19 mouse cellular contexts compared by ENCODE assay signal in the genomic region with DNA sequence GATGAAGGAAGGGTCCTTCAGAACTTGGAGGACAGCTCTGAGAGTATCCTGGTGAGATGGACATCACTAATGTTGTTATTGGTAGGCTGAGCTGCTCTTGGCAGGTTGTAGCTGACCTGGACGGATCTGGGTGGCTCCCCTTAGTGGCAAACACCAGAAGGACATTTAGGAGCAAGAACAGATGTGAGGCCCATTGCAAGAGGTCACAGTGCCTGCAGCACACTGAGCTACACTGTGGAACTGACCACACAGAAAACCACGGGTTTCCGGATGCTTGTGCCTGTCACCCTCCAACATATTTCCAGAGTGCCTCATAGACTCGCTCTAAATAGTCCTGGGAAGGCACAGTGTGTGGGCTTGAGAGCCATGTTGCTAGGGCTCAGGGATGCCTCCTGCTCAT. TPM values are rescaled to one million over a fixed set of nuclear protein-coding genes. Genes with fewer than 3 reads are reported as not detected.
A peak's percentile ranks its signal among the peaks of the same experiment; 100 is the strongest.
DNase-seq lines count a peak whose midpoint lies in the region; ATAC-seq and TF ChIP-seq lines count a peak whose summit lies in the region.
"Had no signal": no experiment of that assay in that cellular context is flagged by ENCODE, and none has a peak within 500 bp of the region (broad histone marks: within the 10 kb centered on the region; RNA-seq: fewer than 3 reads in every experiment).

No protein-coding gene starts in this region.

- H3K27me3 ChIP-seq in heart, adult 2 months (ENCODE audit: control insufficient read depth, insufficient read depth, low read length), result no peaks in the 10 kb centered on the region
- H3K27me3 ChIP-seq in lung, embryonic 14.5 days (ENCODE audit: insufficient read depth, low read length), result no peaks in the 10 kb centered on the region
- no peaks in the 10 kb centered on the region for H3K27me3 ChIP-seq in myocyte (ENCODE audit: control insufficient read depth, insufficient read depth, insufficient read length)
- no peaks in the 10 kb centered on the region for H3K27me3 ChIP-seq in midbrain, embryonic 14.5 days (ENCODE audit: control insufficient read depth, insufficient read depth, low read length)
- H3K27me3 ChIP-seq: heart, embryonic 13.5 days; lung, embryonic 15.5 days; stomach, embryonic 15.5 days had no signal

- TF ChIP-seq EP300 in heart, adult 2 months (IDR thresholded peaks at IDR 0.05; ENCODE audit: insufficient read depth, low read depth, low read length), result no peak

- intact Hi-C loops in heart, adult 2 months (cut with DNase I), result no loop called here
- intact Hi-C loops in heart, postnatal 10 days (cut with DNase I), result no loop called here

- TF ChIP-seq POLR2A in heart, adult 2 months (IDR thresholded peaks at IDR 0.05; ENCODE audit: insufficient read depth, low read depth, low read length), result no peak
- no peak for TF ChIP-seq POLR2A in bone marrow macrophage, adult 2 months (IDR thresholded peaks at IDR 0.05; ENCODE audit: borderline replicate concordance, low read depth, low read length)
- no peak for TF ChIP-seq POLR2A in myocyte (IDR thresholded peaks at IDR 0.05; ENCODE audit: insufficient read length, low read depth)

- H3ac ChIP-seq in myocyte (ENCODE audit: control insufficient read depth, insufficient read length), result no peak overlapping the region

- H3K79me2 ChIP-seq in heart, adult 2 months (replicated peaks; ENCODE audit: control insufficient read depth, insufficient read depth, low read length), result no peaks in the 10 kb centered on the region
- H3K79me2 ChIP-seq in myocyte (ENCODE audit: control insufficient read depth, insufficient read depth), result peaks cover 26% of the 10 kb centered on the region

- ATAC-seq in lung, embryonic 14.5 days (ENCODE audit: insufficient read depth), result no peak
- no peak for ATAC-seq in midbrain, embryonic 14.5 days (ENCODE audit: low FRiP score, low TSS enrichment)
- ATAC-seq: activated CD4-positive, CD25-positive, alpha-beta regulatory T cell, adult 4 months; forebrain, postnatal 0 days; intestine, embryonic 16.5 days had no signal

- 47% methylated on average over 4 of the region's 4 CpGs for WGBS in heart, adult 2 months
- 47% methylated on average over 4 of the region's 4 CpGs for WGBS in lung, embryonic 14.5 days
- WGBS in midbrain, embryonic 14.5 days, result 57% methylated on average over 4 of the region's 4 CpGs

- no peaks in the 10 kb centered on the region for H3K36me3 ChIP-seq in heart, adult 2 months (ENCODE audit: control insufficient read depth, insufficient read depth, low read length)
- no peaks in the 10 kb centered on the region for H3K36me3 ChIP-seq in lung, embryonic 14.5 days (ENCODE audit: insufficient read depth)
- H3K36me3 ChIP-seq in myocyte (ENCODE audit: control insufficient read depth, insufficient read depth), result no peaks in the 10 kb centered on the region
- H3K36me3 ChIP-seq in midbrain, embryonic 14.5 days (ENCODE audit: control insufficient read depth, insufficient read depth, low read length), result no peaks in the 10 kb centered on the region
- H3K36me3 ChIP-seq: heart, embryonic 13.5 days; lung, embryonic 15.5 days; stomach, embryonic 15.5 days had no signal

- H3K4me2 ChIP-seq in lung, embryonic 14.5 days, result no peak overlapping the region
- H3K4me2 ChIP-seq in myocyte (ENCODE audit: low read depth), result peak overlapping the region; percentile 27
- no peak overlapping the region for H3K4me2 ChIP-seq in midbrain, embryonic 14.5 days (ENCODE audit: low read length)
- H3K4me2 ChIP-seq: heart, embryonic 13.5 days; lung, embryonic 15.5 days; midbrain, embryonic 11.5 days; stomach, embryonic 15.5 days had no signal

- peaks cover 12% of the 10 kb centered on the region for H3K4me1 ChIP-seq in heart, adult 2 months (ENCODE audit: control insufficient read depth, insufficient read depth, low read length)
- H3K4me1 ChIP-seq in lung, embryonic 14.5 days (ENCODE audit: insufficient read depth), result peaks cover 19% of the 10 kb centered on the region
- H3K4me1 ChIP-seq in bone marrow macrophage, adult 2 months (ENCODE audit: control insufficient read depth, insufficient read depth, low read length), result peaks cover 26% of the 10 kb centered on the region
- H3K4me1 ChIP-seq in midbrain, embryonic 14.5 days (ENCODE audit: control insufficient read depth, insufficient read depth, low read length), result peaks cover 11% of the 10 kb centered on the region

- no peak overlapping the region for H3K27ac ChIP-seq in heart, adult 2 months
- H3K27ac ChIP-seq in lung, embryonic 14.5 days (ENCODE audit: low read depth), result no peak overlapping the region
- H3K27ac ChIP-seq in bone marrow macrophage, adult 2 months (ENCODE audit: insufficient read depth, low read depth, low read length), result peak overlapping the region; percentile 23; the same call in 1 of the 2 replicates
- no peak overlapping the region for H3K27ac ChIP-seq in midbrain, embryonic 14.5 days (replicated peaks; ENCODE audit: low read depth, low read length)
- H3K27ac ChIP-seq: heart, embryonic 13.5 days; lung, embryonic 15.5 days; stomach, embryonic 15.5 days had no signal

- H3K9me3 ChIP-seq in lung, embryonic 14.5 days (ENCODE audit: low read depth, low read length), result no peaks in the 10 kb centered on the region
- H3K9me3 ChIP-seq in midbrain, embryonic 14.5 days (ENCODE audit: control insufficient read depth, low read length), result no peaks in the 10 kb centered on the region
- H3K9me3 ChIP-seq: heart, embryonic 13.5 days; lung, embryonic 15.5 days; stomach, embryonic 15.5 days had no signal

- no peak overlapping the region for H3K4me3 ChIP-seq in heart, adult 2 months
- H3K4me3 ChIP-seq in lung, embryonic 14.5 days (ENCODE audit: low read depth, low read length), result no peak overlapping the region
- no peak overlapping the region for H3K4me3 ChIP-seq in bone marrow macrophage, adult 2 months (ENCODE audit: insufficient read depth, low read length)
- no peak overlapping the region for H3K4me3 ChIP-seq in myocyte
- H3K4me3 ChIP-seq in midbrain, embryonic 14.5 days (replicated peaks; ENCODE audit: low read depth, low read length), result no peak overlapping the region
- H3K4me3 ChIP-seq: heart, embryonic 13.5 days; lung, embryonic 15.5 days; stomach, embryonic 15.5 days had no signal

- TF ChIP-seq CTCF in heart, adult 2 months (IDR thresholded peaks at IDR 0.05), result peak; percentile 33; the same call in 1 of the 2 replicates
- TF ChIP-seq CTCF in lung, embryonic 14.5 days (IDR thresholded peaks at IDR 0.05; ENCODE audit: low read depth), result 0 out of 2 replicates have a peak, but pooled peaks have one; percentile 6
- 0 out of 2 replicates have a peak, but pooled peaks have one; percentile 11 for TF ChIP-seq CTCF in bone marrow macrophage, adult 2 months (IDR thresholded peaks at IDR 0.05; ENCODE audit: low read depth, low read length)

- no peak overlapping the region for H3K9ac ChIP-seq in heart, adult 2 months (ENCODE audit: low read depth, low read length)
- H3K9ac ChIP-seq in lung, embryonic 14.5 days, result no peak overlapping the region
- no peak overlapping the region for H3K9ac ChIP-seq in midbrain, embryonic 14.5 days (replicated peaks; ENCODE audit: low read length)
- H3K9ac ChIP-seq: forebrain, postnatal 0 days; heart, embryonic 13.5 days; lung, embryonic 15.5 days; stomach, embryonic 15.5 days had no signal

- DNase-seq in heart, adult 2 months, result no peak
- DNase-seq in heart, postnatal 10 days, result no peak
- DNase-seq in lung, embryonic 14.5 days, result no peak
- DNase-seq in lung, postnatal 36 days, result no peak
- no peak for DNase-seq in neural tube, embryonic 10.5 days (ENCODE audit: extremely low spot score, low spot score)
- no peak for DNase-seq in midbrain, embryonic 14.5 days
- DNase-seq: cerebellum, adult 9-10 months; forebrain, postnatal 0 days; gastrocnemius, postnatal 14 days had no signal

RNA-seq across cellular contexts. Expression of gene Mafk, which starts 1.8 kb away (rescaled TPM):
- 10 to 100 TPM; 33.2 to 34.1 TPM for total RNA-seq in heart, adult 2 months (2021)
- 22.8 and 23.6 TPM in 2 replicates for polyA plus RNA-seq in heart, adult 2 months (2012; rRNA removed)
- total RNA-seq in heart, postnatal 10 days (2021), result 10 to 100 TPM; 20.9 to 25.8 TPM
- polyA plus RNA-seq in lung, embryonic 14.5 days (2014; fragmentation: Nextera tagmentation; extraction: Ambion mirVana), result 8.0 and 10.0 TPM in 2 replicates
- polyA plus RNA-seq in bone marrow macrophage, adult 2 months (2012; ENCODE audit: insufficient read depth, insufficient read length, missing spikeins), result 13.5 and 15.7 TPM in 2 replicates
- polyA plus RNA-seq in myocyte (2012; fragmentation: generic; extraction: Trizol), result 19.8 TPM
- 9.2 and 10.3 TPM in 2 replicates for polyA plus RNA-seq in midbrain, embryonic 14.5 days (2014; fragmentation: Nextera tagmentation; extraction: Ambion mirVana)

RNA-seq across cellular contexts. Expression of gene Ints1, which starts 14.0 kb away (rescaled TPM):
- 10 to 100 TPM; 40.2 to 40.9 TPM for total RNA-seq in heart, adult 2 months (2021)
- 35.1 and 40.3 TPM in 2 replicates for polyA plus RNA-seq in heart, adult 2 months (2012; rRNA removed)
- total RNA-seq in heart, postnatal 10 days (2021), result 10 to 100 TPM; 43.5 to 43.6 TPM
- polyA plus RNA-seq in lung, embryonic 14.5 days (2014; fragmentation: Nextera tagmentation; extraction: Ambion mirVana), result 37.6 and 39.8 TPM in 2 replicates
- polyA plus RNA-seq in bone marrow macrophage, adult 2 months (2012; ENCODE audit: insufficient read depth, insufficient read length, missing spikeins), result 27.3 and 29.8 TPM in 2 replicates
- 46.4 TPM for polyA plus RNA-seq in myocyte (2012; fragmentation: generic; extraction: Trizol)
- polyA plus RNA-seq in midbrain, embryonic 14.5 days (2014; fragmentation: Nextera tagmentation; extraction: Ambion mirVana), result 39.0 and 44.7 TPM in 2 replicates

RNA-seq across cellular contexts. Expression of gene Tmem184a, which starts 30.3 kb away (rescaled TPM):
- under 1 TPM in 1 of 2 experiments, not detected in 1; 0.05 TPM for total RNA-seq in heart, adult 2 months (2021)
- 0.29 and 1.5 TPM in 2 replicates for polyA plus RNA-seq in heart, adult 2 months (2012; rRNA removed)
- total RNA-seq in heart, postnatal 10 days (2021), result under 1 TPM; 0.10 to 0.37 TPM
- 8.4 and 10.5 TPM in 2 replicates for polyA plus RNA-seq in lung, embryonic 14.5 days (2014; fragmentation: Nextera tagmentation; extraction: Ambion mirVana)
- not detected in 2 replicates for polyA plus RNA-seq in bone marrow macrophage, adult 2 months (2012; ENCODE audit: insufficient read depth, insufficient read length, missing spikeins)
- 7.2 TPM for polyA plus RNA-seq in myocyte (2012; fragmentation: generic; extraction: Trizol)
- 0.08 and 0.18 TPM in 2 replicates for polyA plus RNA-seq in midbrain, embryonic 14.5 days (2014; fragmentation: Nextera tagmentation; extraction: Ambion mirVana)

RNA-seq across cellular contexts. Expression of gene Gm26938, which starts 36.7 kb away (rescaled TPM):
- total RNA-seq in heart, adult 2 months (2021), result not detected
- polyA plus RNA-seq in heart, adult 2 months (2012; rRNA removed), result not detected in 2 replicates
- total RNA-seq in heart, postnatal 10 days (2021), result not detected
- polyA plus RNA-seq in lung, embryonic 14.5 days (2014; fragmentation: Nextera tagmentation; extraction: Ambion mirVana), result not detected in 2 replicates
- not detected in 2 replicates for polyA plus RNA-seq in bone marrow macrophage, adult 2 months (2012; ENCODE audit: insufficient read depth, insufficient read length, missing spikeins)
- not detected for polyA plus RNA-seq in myocyte (2012; fragmentation: generic; extraction: Trizol)
- 0.43 and 0.62 TPM in 2 replicates for polyA plus RNA-seq in midbrain, embryonic 14.5 days (2014; fragmentation: Nextera tagmentation; extraction: Ambion mirVana)
- total RNA-seq: forebrain, postnatal 0 days; gastrocnemius, postnatal 14 days; left cerebral cortex, postnatal 14 days had no signal
- polyA plus RNA-seq: activated CD4-positive, CD25-positive, alpha-beta regulatory T cell, adult 4 months; forebrain, postnatal 0 days; heart, embryonic 13.5 days; hindbrain, embryonic 11.5 days; intestine, embryonic 16.5 days; lung, embryonic 15.5 days; midbrain, embryonic 11.5 days; stomach, embryonic 15.5 days had no signal

RNA-seq across cellular contexts. Expression of gene Psmg3, which starts 37.2 kb away (rescaled TPM):
- total RNA-seq in heart, adult 2 months (2021), result 10 to 100 TPM in 1 of 2 experiments, 1 to 10 TPM in 1; 9.9 to 11.3 TPM
- polyA plus RNA-seq in heart, adult 2 months (2012; rRNA removed), result 14.2 and 15.7 TPM in 2 replicates
- total RNA-seq in heart, postnatal 10 days (2021), result 10 to 100 TPM; 11.9 to 13.5 TPM
- polyA plus RNA-seq in lung, embryonic 14.5 days (2014; fragmentation: Nextera tagmentation; extraction: Ambion mirVana), result 78.8 and 79.3 TPM in 2 replicates
- polyA plus RNA-seq in bone marrow macrophage, adult 2 months (2012; ENCODE audit: insufficient read depth, insufficient read length, missing spikeins), result 13.0 and 17.8 TPM in 2 replicates
- polyA plus RNA-seq in myocyte (2012; fragmentation: generic; extraction: Trizol), result 57.7 TPM
- 72.6 and 78.0 TPM in 2 replicates for polyA plus RNA-seq in midbrain, embryonic 14.5 days (2014; fragmentation: Nextera tagmentation; extraction: Ambion mirVana)
